Mouse (Mus musculus) cerebellum, adult 9-11 months (tissue): ENCODE measurements around the gene Best1.

Experiments
- DNase-seq: peaks from one replicate; pipeline ENCODE4 v3.0.0; 2022

The Best1 gene

GRCm38 (mm10) chr19:9956624-9957388, 44.6 kb downstream of the Best1 start:
- DNase-seq: no peak

- DNase-seq: no peak
Measured at GRCm38 (mm10) chr19:9955438-9955837, 46.0 kb downstream of the Best1 start.

- DNase-seq: no peak
Measured at GRCm38 (mm10) chr19:9954811-9955202, 46.6 kb downstream of the Best1 start.

GRCm38 (mm10) chr19:9954055-9954810, 47.2 kb downstream of the Best1 start:
- DNase-seq: peak; percentile 39

- DNase-seq: no peak
Measured at GRCm38 (mm10) chr19:9952912-9953311, 48.5 kb downstream of the Best1 start.

DNA sequence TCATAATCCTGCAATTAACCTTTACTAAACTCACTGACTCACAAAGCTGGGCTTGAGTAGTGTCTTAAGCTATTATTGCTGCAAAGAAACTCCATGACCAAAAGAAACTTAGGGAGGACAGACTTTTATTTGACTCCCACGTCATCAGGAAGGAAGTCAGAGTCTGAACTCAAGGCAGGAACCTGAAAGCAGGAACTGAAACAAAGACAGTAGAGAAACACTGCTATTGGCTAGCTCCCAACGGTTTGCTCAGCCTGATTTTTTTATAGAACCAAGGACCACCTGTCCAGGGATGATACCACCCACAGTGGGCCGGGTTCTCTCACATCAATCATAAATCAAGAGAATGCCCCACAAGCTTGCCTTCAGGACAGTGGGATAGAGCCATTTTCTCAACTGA, 49.0 kb downstream of the Best1 start:
- no peak for DNase-seq

DNA sequence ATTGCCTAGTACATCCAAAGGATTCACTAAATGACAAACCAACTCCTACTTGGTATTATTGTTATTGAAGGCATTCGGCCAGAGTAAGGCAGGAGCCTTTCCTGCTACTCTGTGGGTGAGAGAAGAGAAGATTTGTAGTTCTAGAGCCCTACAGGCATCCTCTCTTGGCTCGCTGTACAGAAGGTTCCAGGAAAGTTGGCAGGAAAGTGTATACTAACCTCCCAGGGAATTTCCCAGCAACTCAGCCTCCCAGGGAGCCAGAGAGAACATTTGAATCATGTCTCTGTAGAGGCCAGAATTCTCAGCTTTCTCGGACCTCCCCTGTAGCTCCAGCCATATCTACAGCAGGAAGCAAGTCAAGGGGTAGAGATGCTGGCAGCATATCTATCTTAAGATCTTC, 54.4 kb downstream of the Best1 start:
- no peak for DNase-seq

DNA sequence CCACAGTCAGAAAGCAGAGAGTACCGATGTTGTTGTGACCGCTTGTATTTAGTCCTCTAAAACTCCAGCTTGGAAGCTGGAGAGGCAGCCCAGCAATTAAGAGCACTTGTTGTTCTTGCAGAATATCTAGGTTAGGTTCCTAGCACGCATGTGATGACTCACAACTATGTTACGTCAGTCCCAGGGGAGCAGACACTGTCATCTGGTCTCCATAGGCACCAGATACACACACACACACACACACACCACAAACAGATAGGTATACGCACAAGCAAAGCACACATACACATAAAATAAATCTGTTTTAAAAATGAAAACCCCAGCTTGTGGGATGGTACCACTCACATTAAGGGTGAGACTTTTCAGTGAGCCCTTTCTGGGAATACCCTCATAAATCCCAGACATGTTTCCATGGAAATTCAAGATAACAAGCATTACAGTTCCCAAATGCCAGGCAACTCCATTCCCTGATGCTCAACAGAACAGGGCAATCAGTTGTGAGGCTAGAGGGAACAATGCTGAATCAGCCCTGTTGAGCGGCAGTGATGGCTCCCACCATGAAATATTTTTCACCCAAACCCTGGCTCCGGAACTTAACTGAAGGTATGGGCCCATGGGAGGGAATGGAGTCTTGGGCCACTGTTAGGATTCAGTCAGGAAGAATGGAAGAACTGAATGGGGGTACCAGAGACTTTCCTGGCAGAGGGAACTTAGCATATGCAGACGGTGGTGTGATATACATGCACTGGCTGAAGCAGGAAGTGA, 55.5 kb downstream of the Best1 start:
- DNase-seq: no peak

- DNase-seq: no peak
Measured at GRCm38 (mm10) chr19:9942539-9943533, 58.6 kb downstream of the Best1 start.

DNA sequence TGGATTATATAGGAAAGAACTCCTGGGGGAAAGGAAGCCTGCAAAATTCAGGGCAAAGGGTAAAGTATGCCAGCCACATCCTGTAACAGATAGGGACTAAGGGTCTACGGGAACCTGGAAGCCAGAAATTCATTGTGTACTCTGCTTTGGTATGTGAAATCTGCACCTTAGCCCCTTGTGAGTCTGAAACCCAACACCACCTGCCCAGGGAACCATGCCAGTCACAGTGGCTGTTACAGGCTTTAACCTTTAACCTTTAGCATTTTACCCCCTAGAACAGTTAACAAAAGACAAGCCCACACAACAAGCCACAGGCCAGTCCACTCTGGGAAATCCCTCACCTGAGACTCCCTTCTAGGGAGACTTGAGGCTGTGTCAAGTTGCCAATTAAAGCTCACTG, 59.6 kb downstream of the Best1 start:
- no peak for DNase-seq

DNA sequence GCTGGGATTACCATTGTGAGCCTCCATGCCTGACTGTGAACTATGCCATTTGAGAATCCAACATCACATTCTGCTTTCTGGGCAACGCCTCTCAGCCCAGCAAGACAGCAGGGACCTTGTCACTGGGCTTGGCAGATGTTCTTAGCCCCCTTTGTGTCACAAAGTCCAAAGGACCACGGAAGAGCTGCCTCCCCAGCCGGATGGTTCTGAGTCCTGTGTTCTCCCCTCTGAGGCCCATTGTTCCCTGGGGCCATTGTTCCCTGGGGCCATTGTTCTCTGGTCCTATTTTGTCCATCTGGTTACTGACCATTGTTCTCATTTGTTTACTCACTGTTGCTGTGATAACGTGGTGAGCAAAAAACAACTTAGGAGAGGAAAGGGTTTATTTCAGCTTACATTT, 60.5 kb downstream of the Best1 start:
- DNase-seq: peak; percentile 18

GRCm38 (mm10) chr19:9939841-9940240, 61.6 kb downstream of the Best1 start:
- no peak for DNase-seq

DNA sequence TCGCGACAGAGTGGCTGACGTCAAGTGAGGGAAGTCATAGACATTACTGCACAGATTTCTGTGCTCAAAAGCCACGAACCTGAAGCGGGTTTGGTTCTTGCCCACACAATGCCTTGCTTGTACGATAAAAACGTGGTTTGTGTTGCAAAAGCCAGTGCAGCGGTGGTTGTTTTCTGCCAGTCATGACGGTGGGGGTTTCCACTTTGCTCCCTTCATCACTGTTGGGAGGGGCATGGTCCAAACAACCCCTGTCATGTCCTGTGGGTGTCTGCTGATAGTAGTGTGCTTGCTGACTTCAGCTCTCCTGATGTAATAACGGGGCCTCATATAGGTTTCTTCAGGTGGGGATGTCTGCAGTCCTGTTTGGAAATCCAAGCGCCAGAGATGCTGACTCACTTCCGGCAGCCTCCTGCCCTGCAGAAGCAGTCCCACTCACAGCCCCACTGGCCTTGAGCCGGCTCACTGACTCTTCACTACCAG, 62.6 kb downstream of the Best1 start:
- no peak for DNase-seq

DNA sequence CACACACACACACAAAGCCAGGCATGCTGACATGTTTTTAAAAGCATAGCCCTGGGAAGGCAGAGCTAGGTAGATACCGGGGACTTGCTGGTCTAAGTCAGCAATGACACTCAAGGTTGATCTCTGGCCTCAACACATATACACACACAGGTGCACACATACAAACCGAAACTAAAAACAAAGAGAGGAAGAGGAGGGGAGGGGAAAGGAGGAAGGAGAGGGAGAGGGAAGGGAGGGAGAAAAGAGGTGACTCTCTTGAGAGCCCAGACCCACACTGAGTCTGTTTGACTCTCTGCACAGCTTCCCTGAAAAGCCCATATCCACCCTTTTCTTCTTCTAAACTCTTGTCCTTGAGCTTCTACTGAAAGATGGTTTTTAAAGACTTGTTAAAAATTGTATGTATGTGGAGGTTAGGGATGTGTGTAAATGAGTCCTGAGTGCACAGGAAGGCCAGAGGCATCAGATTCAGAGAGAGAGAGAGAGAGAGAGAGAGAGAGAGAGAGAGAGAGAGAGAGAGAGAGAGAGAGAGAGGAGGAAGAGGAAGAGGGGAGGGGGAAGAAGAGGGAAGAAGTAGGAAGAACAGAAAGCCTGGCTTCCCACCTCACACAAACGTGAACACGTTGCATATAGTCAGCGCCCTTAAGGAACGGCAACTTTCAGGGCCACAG, 63.1 kb downstream of the Best1 start:
- DNase-seq: no peak

- no peak for DNase-seq
Measured at GRCm38 (mm10) chr19:9937428-9937827, 64.0 kb downstream of the Best1 start.

GRCm38 (mm10) chr19:9936579-9936978, 64.9 kb downstream of the Best1 start:
- DNase-seq: no peak
